Mouse (Mus musculus) heart, postnatal 0 days (tissue): ENCODE data around the gene Foxo6.

Experiments
- CTCF ChIP-seq: IDR thresholded peaks from 2 replicates; pipeline ENCODE4 v1.5.1; 2016; ENCODE audit warnings: antibody characterized with exemption, control low read depth, low read depth
- EP300 ChIP-seq: IDR thresholded peaks from 2 replicates; pipeline ENCODE4 v1.6.1; 2016; ENCODE audit warnings: antibody characterized with exemption, low read depth

- TF ChIP-seq CTCF (no peak), EP300 (no peak)
These were observed 46.0 kb downstream of the Foxo6 start for GRCm38 (mm10) chr4:120241106-120241505.
